Mouse (Mus musculus) heart, embryonic 12.5 days (tissue): ENCODE results near the gene Tnrc18. TPM values are rescaled to one million over a fixed set of nuclear protein-coding genes. Genes with fewer than 3 reads are reported as not detected.

Experiments used
- ATAC-seq: fragments of 200-750 bp; cut with Nextera tagmentation; 2 replicates; pipeline ENCODE4 v1.8.0; 2017; ENCODE audit warnings: moderate TSS enrichment, moderate library complexity; ENCODE audit not compliant: insufficient number of reproducible peaks, low FRiP score
- H3K27ac ChIP-seq: fragments of 300-500 bp; sonication (generic); 2 replicates; pipeline ENCODE4 v1.5.1; 2016; ENCODE audit warnings: mild to moderate bottlenecking, moderate library complexity; ENCODE audit not compliant: poor library complexity, severe bottlenecking
- H3K27me3 ChIP-seq: fragments of 300-500 bp; sonication (generic); replicated peaks from 2 replicates; pipeline ENCODE4 v1.6.1; 2016; ENCODE audit warnings: mild to moderate bottlenecking, moderate library complexity
- H3K36me3 ChIP-seq: fragments of 300-500 bp; sonication (generic); 2 replicates; pipeline ENCODE4 v1.6.1; 2016; ENCODE audit warnings: mild to moderate bottlenecking, moderate library complexity
- H3K4me1 ChIP-seq: fragments of 300-500 bp; sonication (generic); replicated peaks from 2 replicates; pipeline ENCODE4 v1.6.1; 2016; ENCODE audit warnings: mild to moderate bottlenecking
- H3K4me2 ChIP-seq: fragments of 300-500 bp; sonication (generic); 2 replicates; pipeline ENCODE4 v1.6.1; 2016; ENCODE audit warnings: mild to moderate bottlenecking, moderate library complexity
- H3K4me3 ChIP-seq: fragments of 300-500 bp; sonication (generic); 2 replicates; pipeline ENCODE4 v1.5.1; 2016; ENCODE audit warnings: mild to moderate bottlenecking
- H3K9ac ChIP-seq: fragments of 300-500 bp; sonication (generic); 2 replicates; pipeline ENCODE4 v1.6.1; 2016; ENCODE audit warnings: mild to moderate bottlenecking, moderate library complexity
- H3K9me3 ChIP-seq: fragments of 300-500 bp; sonication (generic); replicated peaks from 2 replicates; pipeline ENCODE4 v1.6.1; 2016; ENCODE audit warnings: mild to moderate bottlenecking, moderate library complexity
- WGBS: fragments of 180-500 bp; shearing (Covaris S2); methylation state at CpG from one replicate; pipeline ENCODE4 v1.1.7; 2016; 5-methylcytosine and 5-hydroxymethylcytosine counted together
- polyA plus RNA-seq: library from polyadenylated mRNA; unstranded; fragments of >200 nt; fragmentation: Nextera tagmentation; extraction: Ambion mirVana; gene quantifications from 2 replicates; pipeline ENCODE4 v1.2.1, GENCODE M21; 2016

Gene Tnrc18
- polyA plus RNA-seq, 1 experiment from 2014 or later, result 31.7 TPM

DNA sequence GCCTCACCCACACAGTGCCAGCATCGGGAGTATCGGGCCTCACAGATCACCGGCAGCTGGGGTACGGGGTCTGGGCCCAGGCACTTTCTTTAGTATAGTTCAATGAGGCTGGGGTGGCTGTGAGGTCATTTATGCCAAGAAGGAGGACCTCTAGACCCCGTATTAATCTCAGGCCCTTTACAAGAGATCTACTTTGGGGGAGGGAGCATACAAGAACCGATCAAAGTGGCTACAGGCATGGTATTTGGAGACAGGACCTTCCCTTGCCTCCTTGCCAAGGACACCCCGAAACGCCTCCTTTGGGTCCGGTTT lies 4.5 kb upstream of the Tnrc18 start:
- Histone ChIP-seq H3K4me3 (peak overlapping the region; percentile 87), H3K4me1 (peaks cover 30% of the 10 kb centered on the region), H3K9me3 (no peaks in the 10 kb centered on the region), H3K27ac (peak overlapping the region; percentile 100), H3K4me2 (peak overlapping the region; percentile 79), H3K36me3 (no peaks in the 10 kb centered on the region), H3K27me3 (no peaks in the 10 kb centered on the region), H3K9ac (peak overlapping the region; percentile 100)
- under 1% methylated on average over 9 of the region's 9 CpGs for WGBS
- no peak for ATAC-seq

DNA sequence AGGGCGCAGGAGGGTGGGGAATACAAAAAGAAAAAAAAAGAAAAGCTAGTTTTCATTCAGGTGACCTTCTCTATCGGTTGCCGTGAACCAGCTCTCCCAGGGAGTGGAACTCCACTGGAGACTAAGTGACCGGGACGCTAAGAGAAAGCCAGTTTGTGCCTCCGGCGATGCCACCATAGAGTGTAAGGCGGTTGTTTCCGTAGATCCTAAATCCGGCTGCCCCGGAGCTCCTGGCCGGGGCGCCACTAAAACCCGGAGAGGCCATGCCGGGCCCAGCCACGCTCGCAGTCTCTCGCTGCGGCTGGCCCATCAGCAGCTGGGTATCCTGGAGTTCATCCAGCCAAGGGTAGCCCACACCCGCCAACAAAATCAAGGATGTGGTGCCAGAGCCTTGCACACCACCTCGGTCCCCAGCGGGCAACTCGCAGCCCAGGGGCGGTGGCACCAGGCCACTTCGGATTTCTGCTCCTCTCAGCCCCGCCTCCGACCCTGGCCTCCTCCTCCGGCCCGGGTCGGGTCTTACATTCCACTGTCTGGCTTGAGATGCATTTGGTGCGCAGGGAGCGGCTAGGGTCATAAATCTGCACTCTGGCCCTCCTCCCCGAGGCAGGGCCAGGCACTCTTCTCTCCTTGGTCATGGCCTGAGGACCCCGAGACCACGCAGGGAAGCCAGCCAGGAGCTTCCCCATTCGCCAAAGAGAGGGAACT lies 4.0 kb upstream of the Tnrc18 start:
- peak overlapping the region; percentile 87 for H3K4me3 ChIP-seq
- peaks cover 30% of the 10 kb centered on the region for H3K4me1 ChIP-seq
- no peaks in the 10 kb centered on the region for H3K27me3 ChIP-seq
- peak overlapping the region; percentile 100 for H3K27ac ChIP-seq
- no peaks in the 10 kb centered on the region for H3K36me3 ChIP-seq
- no peaks in the 10 kb centered on the region for H3K9me3 ChIP-seq
- peak; percentile 33 for ATAC-seq
- H3K4me2 ChIP-seq, result peak overlapping the region; percentile 79
- WGBS, result under 1% methylated on average over 36 of the region's 36 CpGs
- H3K9ac ChIP-seq, result peak overlapping the region; percentile 100

DNA sequence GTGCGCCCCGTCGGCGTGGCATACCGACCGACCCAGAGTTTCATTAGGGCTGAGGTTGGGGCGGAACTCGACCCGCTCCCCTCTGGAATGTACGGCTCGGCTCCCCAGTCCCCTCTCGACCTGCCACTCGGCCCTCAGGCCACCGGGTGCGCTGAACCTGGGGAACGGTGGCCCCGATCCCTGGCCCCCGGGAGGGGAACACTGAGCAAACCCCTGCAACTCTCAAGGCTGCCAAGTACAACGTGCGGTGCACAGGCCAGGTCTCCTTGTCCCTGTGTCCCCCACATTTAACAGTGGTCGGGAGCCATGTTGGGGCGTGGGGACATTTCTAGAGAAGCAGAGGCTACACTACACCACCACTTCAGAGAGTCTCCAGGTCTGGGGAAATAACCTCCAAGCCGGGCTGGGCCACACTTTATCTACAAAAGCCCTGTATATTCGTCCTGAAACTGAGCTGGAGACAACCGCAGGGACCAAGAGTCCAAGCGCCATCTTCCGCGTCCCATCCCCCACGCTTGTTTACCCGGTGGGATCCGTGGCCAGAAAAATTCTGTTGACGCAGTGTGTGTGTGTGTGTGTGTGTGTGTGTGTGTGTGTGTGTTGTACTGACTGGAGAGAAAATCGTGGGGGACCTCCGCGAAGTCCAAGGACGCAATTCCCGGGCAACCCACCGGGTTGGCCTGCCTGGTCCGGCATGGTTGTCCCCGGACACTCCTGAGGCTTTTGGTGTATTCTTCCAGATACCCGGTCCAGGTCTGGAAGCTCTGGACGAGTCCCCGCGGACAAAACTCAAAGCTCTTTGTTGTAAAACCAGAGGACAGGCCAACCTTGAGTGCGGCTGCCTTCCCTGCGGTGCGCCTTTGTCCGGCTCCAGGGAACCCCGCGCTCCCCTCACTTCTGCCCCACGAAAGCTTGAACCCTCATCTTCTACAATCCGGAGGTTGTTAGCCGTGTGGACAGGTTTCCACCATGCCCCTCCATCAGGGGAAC lies 3.1 kb upstream of the Tnrc18 start:
- H3K4me1 ChIP-seq, result peaks cover 24% of the 10 kb centered on the region
- H3K9me3 ChIP-seq, result no peaks in the 10 kb centered on the region
- peak overlapping the region; percentile 79 for H3K4me2 ChIP-seq
- H3K27me3 ChIP-seq, result no peaks in the 10 kb centered on the region
- peak overlapping the region; percentile 100 for H3K9ac ChIP-seq
- H3K4me3 ChIP-seq, result peak overlapping the region; percentile 87
- WGBS, result under 1% methylated on average over 53 of the region's 53 CpGs
- peak overlapping the region; percentile 100 for H3K27ac ChIP-seq
- no peaks in the 10 kb centered on the region for H3K36me3 ChIP-seq
- no peak for ATAC-seq

DNA sequence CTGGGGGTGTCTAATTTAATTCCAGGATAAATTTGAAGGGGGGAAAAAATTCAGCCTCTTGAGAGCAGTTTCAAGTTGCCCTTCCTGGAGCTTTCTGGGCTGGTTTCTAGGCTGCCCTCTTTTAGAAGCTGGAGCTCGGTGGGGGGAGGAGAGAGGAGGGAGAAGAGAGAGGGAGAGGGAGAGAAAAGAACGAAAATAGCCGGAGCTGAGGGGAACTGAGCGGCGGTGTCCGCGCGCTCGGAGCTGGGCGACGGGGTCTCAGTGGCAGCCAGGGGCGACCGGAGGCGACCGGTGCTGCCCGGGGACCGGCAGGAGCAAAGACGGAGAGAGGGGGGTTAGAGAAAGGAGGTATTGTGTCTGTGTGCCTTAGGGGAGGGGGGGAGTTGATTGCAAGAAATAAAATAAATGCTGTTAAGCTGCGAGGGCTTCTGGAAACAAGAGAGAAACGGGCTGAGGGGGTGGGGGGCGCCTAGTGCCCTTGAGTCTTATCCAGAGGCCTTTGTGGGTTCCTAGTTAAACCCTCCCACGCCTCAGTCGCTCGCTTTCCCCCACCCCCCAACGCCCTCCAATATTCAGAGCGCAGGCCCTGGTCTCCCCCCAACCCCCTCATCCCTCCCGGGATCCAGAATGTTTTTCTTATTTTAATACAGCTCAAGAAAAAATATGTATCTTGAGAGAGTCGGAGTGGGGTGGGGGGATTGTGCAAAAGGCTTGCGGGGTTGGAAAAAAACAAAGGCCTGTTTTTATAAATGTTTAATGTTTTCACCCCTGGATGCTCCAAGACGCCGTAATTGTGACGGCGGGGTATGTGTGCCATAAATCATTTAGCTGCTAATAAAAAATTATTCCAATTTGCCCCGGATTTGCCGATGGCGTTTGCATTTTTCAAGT lies 2.2 kb upstream of the Tnrc18 start:
- H3K4me1 ChIP-seq, result peaks cover 16% of the 10 kb centered on the region
- peak overlapping the region; percentile 79 for H3K4me2 ChIP-seq
- no peaks in the 10 kb centered on the region for H3K27me3 ChIP-seq
- H3K36me3 ChIP-seq, result no peaks in the 10 kb centered on the region
- H3K9me3 ChIP-seq, result no peaks in the 10 kb centered on the region
- under 1% methylated on average over 36 of the region's 36 CpGs for WGBS
- H3K27ac ChIP-seq, result peak overlapping the region; percentile 100
- H3K9ac ChIP-seq, result peak overlapping the region; percentile 100
- ATAC-seq, result no peak
- peak overlapping the region; percentile 87 for H3K4me3 ChIP-seq

DNA sequence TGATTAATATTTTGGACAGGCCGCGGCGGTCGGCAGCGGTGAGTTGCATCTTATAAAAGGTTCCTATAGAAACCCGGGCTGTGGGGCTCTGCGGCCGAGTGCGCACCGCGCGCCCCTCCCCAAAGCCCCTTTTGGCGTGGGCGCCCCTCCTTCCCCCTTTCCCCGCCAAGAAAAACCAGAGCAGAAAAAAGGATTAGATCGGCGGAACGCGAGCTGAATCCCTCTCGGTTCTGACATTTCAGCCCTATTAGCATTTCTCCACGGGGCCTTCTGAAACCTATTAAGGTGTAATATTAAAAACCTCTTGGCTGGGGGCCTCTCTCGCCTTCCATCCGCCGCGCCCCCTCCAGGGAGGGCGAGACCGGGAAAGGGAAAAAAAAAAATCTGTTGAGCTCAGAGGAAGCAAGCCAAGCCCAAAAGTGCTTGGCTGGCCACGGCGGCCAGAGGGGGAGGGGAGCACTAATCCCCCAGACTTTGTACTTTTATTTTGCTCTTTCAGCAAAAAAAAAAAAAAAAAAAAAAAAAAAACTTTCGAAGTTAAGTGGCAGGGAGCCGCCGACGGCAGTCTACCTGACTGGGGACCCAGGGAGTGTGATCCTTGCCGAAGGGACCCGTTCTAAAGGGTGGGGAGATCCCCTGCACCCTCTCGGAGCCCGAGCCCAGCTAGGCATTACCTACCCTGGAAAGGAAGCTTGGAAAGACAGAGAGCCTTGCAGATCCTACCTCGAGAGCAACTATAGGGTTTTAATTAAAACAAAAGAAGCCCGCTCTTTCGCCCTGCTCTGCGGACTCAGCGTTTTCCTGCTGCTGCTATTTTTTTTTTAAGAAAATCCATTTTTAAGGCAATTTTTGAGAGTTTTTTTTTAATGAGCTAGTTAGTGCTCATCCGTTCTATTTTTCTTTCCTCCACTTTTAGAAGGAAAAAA lies 1.2 kb upstream of the Tnrc18 start:
- Histone ChIP-seq H3K4me3 (peak overlapping the region; percentile 87), H3K9ac (peak overlapping the region; percentile 100), H3K4me1 (peaks cover 7% of the 10 kb centered on the region), H3K36me3 (no peaks in the 10 kb centered on the region), H3K27me3 (no peaks in the 10 kb centered on the region), H3K9me3 (no peaks in the 10 kb centered on the region), H3K27ac (peak overlapping the region; percentile 100), H3K4me2 (peak overlapping the region; percentile 79)
- WGBS, result under 1% methylated on average over 43 of the region's 43 CpGs
- ATAC-seq, result no peak

DNA sequence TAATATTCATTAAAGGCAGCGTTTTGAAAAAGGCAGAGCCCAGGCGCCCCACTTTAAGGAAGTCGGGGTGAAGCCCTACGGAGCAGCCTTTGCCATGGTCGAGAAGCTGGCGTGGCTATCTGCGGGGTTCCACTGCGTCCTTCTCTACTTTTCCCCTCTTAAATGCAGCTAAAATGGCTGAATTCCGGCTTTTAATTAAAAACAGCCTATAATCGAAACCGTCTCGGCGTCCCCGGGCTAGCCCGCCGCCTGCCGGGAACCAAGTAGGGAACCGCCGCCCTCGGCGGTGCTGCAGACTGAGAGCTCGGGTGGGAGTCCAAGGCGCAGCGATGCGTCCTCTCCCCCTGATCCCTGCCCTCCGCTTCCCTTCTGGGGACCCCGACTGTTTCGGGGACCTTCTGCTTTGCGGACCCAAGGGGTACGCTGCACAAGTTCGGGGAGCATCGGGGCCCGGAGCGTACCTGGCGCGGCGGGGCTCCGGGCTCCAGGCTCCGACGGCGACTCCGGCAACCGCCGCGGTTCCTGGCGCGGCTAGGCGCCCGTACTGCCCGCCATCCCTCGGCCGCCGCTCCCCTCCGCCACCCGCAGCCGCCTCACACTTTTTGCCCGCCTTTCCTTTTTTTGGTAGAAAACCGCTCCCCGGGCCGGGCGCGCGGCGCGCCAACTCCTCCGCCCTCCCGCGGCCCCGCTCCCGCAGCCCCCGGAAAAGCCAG lies 495 bp downstream of the Tnrc18 start:
- no peak for ATAC-seq
- WGBS, result under 1% methylated on average over 70 of the region's 71 CpGs

DNA sequence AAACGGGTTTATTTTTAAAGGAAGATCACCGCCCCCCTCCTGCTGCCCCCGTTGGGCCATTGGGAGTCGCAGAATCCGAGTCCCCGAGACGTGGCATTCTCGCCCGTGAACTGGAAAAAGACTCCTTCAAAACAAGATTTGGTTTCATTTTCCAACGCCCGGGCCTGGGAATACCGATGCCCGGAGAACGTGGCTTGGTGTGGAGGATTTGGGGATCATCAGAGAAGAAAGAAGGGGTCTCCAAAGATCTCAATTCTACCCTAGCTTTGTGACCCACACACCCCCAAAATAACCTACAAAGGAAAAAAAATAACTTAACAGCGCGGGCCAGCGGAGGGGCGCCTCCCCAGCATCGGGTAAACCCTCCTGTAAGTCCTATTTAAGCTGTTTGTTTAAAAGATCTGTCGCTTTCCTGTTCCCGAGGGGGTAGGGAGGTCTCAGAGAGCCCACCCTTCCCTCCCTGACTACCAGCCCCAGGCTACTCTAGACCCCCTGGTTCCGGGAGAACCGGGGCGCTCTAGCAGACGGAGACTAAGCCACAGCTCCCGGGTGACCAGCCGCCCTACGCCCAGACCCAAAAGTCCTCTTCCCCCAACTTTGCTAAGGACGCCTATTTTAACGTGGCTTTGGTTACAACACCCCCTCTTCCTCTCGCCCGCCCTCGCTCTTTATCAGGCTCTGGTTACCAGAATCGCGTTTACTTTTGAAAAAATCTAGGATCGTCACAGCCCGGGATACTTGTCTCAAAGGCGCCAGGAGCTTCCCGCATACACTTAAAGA lies 1.2 kb downstream of the Tnrc18 start:
- H3K36me3 ChIP-seq, result peaks cover 2% of the 10 kb centered on the region; the same call in 1 of the 2 replicates
- H3K27me3 ChIP-seq, result no peaks in the 10 kb centered on the region
- peak overlapping the region; percentile 87 for H3K4me3 ChIP-seq
- H3K9me3 ChIP-seq, result no peaks in the 10 kb centered on the region
- peak overlapping the region; percentile 99 for H3K27ac ChIP-seq
- peaks cover 25% of the 10 kb centered on the region for H3K4me1 ChIP-seq
- peak overlapping the region; percentile 100 for H3K9ac ChIP-seq
- H3K4me2 ChIP-seq, result peak overlapping the region; percentile 89
- under 1% methylated on average over 39 of the region's 39 CpGs for whole genome bisulfite sequencing
- ATAC-seq, result no peak

More for the DNA sequence above, 495 bp downstream of the Tnrc18 start:
- Histone ChIP-seq H3K4me1 (peaks cover 17% of the 10 kb centered on the region), H3K4me2 (peak overlapping the region; percentile 89), H3K9ac (peak overlapping the region; percentile 100), H3K27me3 (no peaks in the 10 kb centered on the region), H3K4me3 (peak overlapping the region; percentile 87), H3K27ac (peak overlapping the region; percentile 99), H3K36me3 (no peaks in the 10 kb centered on the region), H3K9me3 (no peaks in the 10 kb centered on the region)

DNA sequence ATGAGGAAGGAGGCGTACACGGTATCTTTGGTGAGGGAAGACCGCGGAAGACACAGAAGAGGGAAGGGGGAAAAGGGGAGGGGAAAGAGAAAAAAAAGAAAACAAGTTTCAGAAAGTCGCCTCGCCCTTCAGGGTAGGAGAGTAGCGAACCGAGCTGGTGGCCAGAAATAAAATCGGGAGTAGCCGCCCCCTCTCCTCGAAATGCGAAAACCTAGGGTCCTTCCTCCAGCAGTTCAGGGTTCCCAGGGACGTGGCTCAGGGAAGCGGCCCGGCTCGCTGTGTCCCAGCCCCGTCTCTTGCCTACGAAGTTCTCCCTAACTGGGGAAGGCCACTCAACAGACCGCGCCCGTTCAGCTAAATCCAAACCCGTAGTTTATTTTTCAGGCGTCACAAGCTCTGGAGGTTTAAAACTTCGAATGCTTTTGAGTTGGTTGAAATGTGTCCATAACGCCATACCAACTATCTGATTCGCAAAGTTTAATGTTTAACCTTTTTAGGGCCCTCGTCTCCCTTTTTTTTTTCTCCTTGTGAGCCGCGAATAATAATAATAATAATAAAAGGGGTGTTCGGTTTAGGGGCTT lies 2.0 kb downstream of the Tnrc18 start:
- peak overlapping the region; percentile 100 for H3K9ac ChIP-seq
- no peaks in the 10 kb centered on the region for H3K27me3 ChIP-seq
- H3K36me3 ChIP-seq, result peaks cover 2% of the 10 kb centered on the region; the same call in 1 of the 2 replicates
- peak overlapping the region; percentile 89 for H3K4me2 ChIP-seq
- H3K27ac ChIP-seq, result peak overlapping the region; percentile 99
- under 1% methylated on average over 30 of the region's 30 CpGs for WGBS
- no peak for ATAC-seq
- H3K4me1 ChIP-seq, result peaks cover 32% of the 10 kb centered on the region
- peak overlapping the region; percentile 87 for H3K4me3 ChIP-seq
- H3K9me3 ChIP-seq, result no peaks in the 10 kb centered on the region
